Mouse (Mus musculus): ENCODE measurements around the gene Parp8. TPM values are rescaled to one million over a fixed set of nuclear protein-coding genes. Genes with fewer than 3 reads are reported as not detected.

Parp8 gene
- total RNA-seq, 2 experiments from 2014 or later, result 21.6 to 21.9 TPM

GRCm38 (mm10) chr13:116898395-116898794, 126.9 kb downstream of the Parp8 start:
- DNase-seq (ENCODE audit: low spot score in 2 of 2), result peak in 1 of 2 experiments; percentile 49
- intact Hi-C loops (cut with DNase I), result no loop called here

- intact Hi-C loops (cut with DNase I), result no loop called here
- DNase-seq (ENCODE audit: low spot score in 2 of 2), result no peak
These were observed 127.6 kb downstream of the Parp8 start for GRCm38 (mm10) chr13:116897711-116898110.

- no peak for DNase-seq (ENCODE audit: low spot score in 2 of 2)
- intact Hi-C loops (cut with DNase I), result loop anchor here (5.0 kb wide), 1 partner anchor 122 kb away; no protein-coding TSS in a partner anchor
These were observed 140.9 kb downstream of the Parp8 start for GRCm38 (mm10) chr13:116884422-116884942.

GRCm38 (mm10) chr13:116882226-116882625, 143.1 kb downstream of the Parp8 start:
- intact Hi-C loops (cut with DNase I), result loop anchor here (5.0 kb wide), 1 partner anchor 120 kb away; no protein-coding TSS in a partner anchor
- DNase-seq (ENCODE audit: low spot score in 2 of 2), result no peak

GRCm38 (mm10) chr13:116879580-116880192, 145.7 kb downstream of the Parp8 start:
- peak in 1 of 2 experiments; percentile 57 for DNase-seq (ENCODE audit: low spot score in 2 of 2)
- intact Hi-C loops (cut with DNase I), result loop anchor here (5.0 kb wide), 1 partner anchor 117 kb away; no protein-coding TSS in a partner anchor

- DNase-seq (ENCODE audit: low spot score in 2 of 2), result no peak
- intact Hi-C loops (cut with DNase I), result no loop called here
These were observed 155.1 kb downstream of the Parp8 start for GRCm38 (mm10) chr13:116870221-116870620.

- no peak for DNase-seq (ENCODE audit: low spot score in 2 of 2)
- intact Hi-C loops (cut with DNase I), result no loop called here
These were observed 181.4 kb downstream of the Parp8 start for GRCm38 (mm10) chr13:116843937-116844336.

GRCm38 (mm10) chr13:116830984-116831383, 194.4 kb downstream of the Parp8 start:
- DNase-seq (ENCODE audit: low spot score in 2 of 2), result no peak
- intact Hi-C loops (cut with DNase I), result no loop called here

- intact Hi-C loops (cut with DNase I), result no loop called here
- DNase-seq (ENCODE audit: low spot score in 2 of 2), result no peak
These were observed 196.3 kb downstream of the Parp8 start for GRCm38 (mm10) chr13:116829015-116829414.

GRCm38 (mm10) chr13:116811456-116811855, 213.9 kb downstream of the Parp8 start:
- no peak for DNase-seq (ENCODE audit: low spot score in 2 of 2)
- intact Hi-C loops (cut with DNase I), result no loop called here

Other genes starting within 250 kb of the Parp8 start
- gene Emb, start 183.0 kb upstream of the Parp8 start, total RNA-seq (2021), result 10 to 100 TPM; 24.8 to 29.9 TPM
- gene Gm17509, start 195.5 kb upstream of the Parp8 start, total RNA-seq (2021), result 1 to 10 TPM in 1 of 2 experiments, under 1 TPM in 1; 0.92 to 1.1 TPM